Mouse (Mus musculus) c-Kit-positive CD71-positive TER-119-negative erythroid progenitor cells, embryonic 14.5 days (primary cell): ENCODE measurements around the gene Sema4f.

Experiments used
- DNase-seq: peaks from one replicate; pipeline ENCODE4 v3.0.0-alpha.2; 2013; ENCODE audit warnings: low read depth

Sema4f gene

DNA sequence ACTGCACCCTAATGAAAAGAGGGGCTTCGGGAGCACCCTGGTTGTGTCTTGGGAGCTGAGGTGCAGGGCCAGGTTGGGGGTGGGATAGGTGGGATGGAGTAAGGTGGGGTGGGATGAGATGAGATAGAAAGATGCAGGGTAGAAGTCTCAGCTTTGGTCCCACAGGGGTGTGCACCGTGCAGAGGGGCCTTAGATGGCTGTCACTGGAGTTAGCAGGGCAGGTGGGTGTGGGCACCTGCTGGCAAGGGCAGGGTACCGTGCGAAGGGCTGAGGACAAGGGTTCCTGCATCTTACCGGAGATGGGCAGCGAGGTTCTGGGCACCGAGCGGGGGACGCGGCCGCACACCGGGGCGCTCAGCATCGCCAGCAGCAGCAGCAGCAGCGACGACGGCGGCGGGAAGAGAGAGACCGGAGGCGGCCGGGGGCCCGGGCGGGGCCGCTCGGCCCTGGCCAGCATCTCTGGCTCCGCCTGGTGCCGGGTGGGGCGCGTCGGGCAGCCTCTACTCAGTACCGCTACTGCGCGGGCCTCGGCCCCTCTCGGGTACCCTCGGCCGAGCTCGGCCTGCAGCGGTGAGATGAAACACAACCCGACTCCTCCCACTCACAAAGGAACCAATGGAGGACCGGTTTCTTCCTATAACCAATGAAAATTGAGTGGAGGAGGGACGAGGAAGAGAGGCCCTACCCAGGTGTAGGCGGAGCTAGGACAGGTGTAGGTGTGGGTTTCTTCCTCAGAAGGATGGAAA, at the start of gene Sema4f:
TSS of gene Sema4f (minus strand) at position 603 of the 746 bp plus-strand sequence.
- peak; percentile 21 for DNase-seq

- no peak for DNase-seq
Observed at GRCm38 (mm10) chr6:82987411-82987971, 47.9 kb upstream of the Sema4f start.

DNA sequence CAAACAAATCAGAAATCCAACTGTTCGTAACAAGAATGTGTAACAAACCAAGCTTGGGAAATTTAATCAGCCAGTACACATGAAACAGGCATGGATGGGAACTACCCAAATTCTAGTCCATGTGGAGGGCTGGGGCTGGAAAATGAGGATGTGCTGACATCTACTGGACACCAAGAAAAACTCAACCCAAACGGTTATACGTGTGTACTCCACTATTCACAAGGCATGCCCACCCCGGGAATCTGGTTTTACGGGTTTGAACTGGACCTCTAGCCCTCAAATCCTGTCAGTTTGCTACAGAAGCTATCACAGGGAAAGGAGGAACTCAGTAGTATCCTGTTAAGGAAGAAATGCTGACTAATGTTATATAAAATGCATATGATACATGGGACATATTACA, 31.5 kb upstream of the Sema4f start:
- DNase-seq, result peak; percentile 28

DNA sequence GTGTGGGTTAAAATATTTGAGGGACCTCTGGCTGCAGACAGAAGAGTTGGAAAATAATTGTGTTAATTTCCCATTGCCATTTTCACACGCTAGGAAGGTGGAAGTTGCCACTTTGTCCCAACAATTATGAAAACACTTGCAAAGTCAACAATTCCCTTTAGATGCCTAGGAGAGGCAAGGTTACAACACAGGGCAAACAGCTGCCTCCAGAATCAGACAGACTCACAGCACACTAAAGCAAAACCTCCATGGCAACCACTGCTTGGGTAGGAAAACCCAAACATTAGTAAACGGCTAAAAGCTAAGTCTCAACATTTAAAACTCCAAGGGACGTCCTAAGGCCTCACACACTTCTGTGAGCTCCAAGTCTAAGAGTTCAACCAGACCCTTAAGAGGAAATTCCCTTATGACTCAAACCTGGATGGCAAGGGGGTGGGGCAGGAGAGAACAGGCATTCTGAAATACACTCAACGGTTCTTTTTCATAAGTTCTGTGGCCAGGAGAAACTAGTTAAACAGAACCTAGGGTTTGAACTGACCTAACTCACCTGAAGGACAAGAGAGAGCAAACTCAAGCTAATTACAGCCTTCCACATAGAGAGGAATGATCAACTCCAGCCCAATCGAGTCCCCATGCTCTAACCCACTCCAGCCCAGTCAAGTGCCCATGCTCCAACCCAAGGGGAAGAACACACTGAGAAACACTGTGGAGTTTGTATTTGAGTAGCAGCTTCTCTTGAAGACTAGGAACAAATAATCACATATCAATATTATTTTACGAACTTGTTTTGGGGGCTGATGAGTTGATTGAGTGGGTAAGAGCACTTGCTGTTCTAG, 29.9 kb upstream of the Sema4f start:
- DNase-seq, result no peak

- no peak for DNase-seq
Observed at GRCm38 (mm10) chr6:82961664-82962063, 22.1 kb upstream of the Sema4f start.

GRCm38 (mm10) chr6:82956553-82957251, 17.1 kb upstream of the Sema4f start:
- DNase-seq, result no peak

DNA sequence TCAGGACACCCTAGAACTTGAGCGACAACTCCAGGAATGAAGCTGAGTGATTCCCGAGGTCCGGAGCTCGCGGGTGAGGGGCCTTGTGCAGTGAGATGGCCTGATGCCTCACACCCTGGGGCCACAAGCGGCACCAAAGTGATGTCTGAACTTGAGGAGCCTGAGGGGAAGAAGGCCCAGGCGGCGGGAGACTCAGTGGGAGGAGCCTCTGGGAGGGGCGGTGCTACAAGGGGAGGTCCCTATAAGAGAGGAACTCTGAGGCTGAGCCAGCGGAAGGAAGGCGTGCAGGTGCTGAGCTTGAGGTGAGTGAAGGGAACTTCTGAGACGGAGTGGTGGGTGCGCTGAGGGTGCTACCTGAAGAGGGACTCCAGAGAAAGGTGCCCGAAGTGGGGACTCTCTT, 7.1 kb upstream of the Sema4f start, which contains the start of gene M1ap:
TSS of gene M1ap (plus strand) at position 252 of the 400 bp plus-strand sequence.
- DNase-seq, result no peak

GRCm38 (mm10) chr6:82945750-82946149, 6.2 kb upstream of the Sema4f start:
- DNase-seq, result peak; percentile 30

DNA sequence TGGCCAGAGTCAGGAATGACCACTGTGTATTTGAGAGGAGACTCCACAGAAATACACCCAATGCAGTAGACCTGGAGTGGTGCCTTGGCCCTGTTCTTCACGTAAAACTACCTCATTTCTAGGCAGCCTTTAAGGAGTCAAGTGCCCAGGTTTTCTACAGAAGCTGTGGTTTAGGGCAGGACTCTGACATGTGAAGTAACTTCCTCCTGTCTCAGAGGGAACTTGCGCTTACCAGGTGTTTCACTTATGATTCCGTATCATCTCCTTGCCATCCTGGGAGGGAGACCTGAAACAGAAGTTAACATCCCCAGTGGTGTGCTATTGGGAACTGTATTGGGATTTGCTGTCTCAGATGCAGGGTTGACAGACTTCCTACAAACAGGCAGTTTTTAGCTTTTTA, 1.2 kb upstream of the Sema4f start:
- no peak for DNase-seq

GRCm38 (mm10) chr6:82934616-82935230, 4.8 kb downstream of the Sema4f start:
- DNase-seq, result no peak

DNA sequence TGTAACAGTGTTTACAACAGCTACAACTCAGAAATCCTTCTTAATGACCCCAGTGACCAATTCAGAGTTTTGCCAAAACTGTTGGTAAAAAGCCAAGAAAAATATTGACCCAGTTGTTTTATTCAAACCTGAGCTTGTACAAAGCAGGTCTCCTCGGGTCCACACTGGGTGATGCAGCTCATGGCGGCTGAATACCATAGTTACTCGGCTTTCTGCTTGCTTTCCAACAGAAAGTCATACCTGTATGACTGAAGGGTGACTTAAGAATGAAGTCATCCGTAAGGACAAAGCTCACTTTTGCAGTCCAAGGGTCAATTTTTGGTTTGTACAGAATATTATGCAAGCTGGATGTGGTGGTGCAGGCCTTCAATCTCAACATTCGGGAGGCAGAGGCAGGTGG, 12.0 kb downstream of the Sema4f start:
- DNase-seq, result no peak

DNA sequence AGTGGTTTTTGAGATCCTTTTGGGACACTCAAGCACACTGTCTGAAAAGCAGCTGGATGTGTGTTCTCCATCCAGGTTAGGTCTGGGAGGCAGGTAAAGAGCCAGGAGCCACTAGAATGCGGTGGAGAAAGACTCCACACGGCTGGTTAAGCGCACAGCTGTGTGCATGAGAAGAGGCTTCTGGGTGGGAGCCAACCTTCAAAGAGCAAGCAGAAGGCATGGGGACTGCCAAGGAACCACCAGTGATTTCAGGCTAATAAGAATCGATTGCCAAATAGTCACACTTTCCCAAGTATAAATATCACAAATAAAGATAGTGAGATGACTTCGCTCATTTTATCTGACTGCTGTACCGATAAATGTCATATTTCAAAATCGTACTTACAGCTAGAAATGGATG, 13.0 kb downstream of the Sema4f start:
- no peak for DNase-seq

- no peak for DNase-seq
Observed at GRCm38 (mm10) chr6:82926106-82926505, 13.5 kb downstream of the Sema4f start.

GRCm38 (mm10) chr6:82925005-82925404, 14.6 kb downstream of the Sema4f start:
- no peak for DNase-seq

- DNase-seq, result no peak
Observed at GRCm38 (mm10) chr6:82921426-82922224, 17.9 kb downstream of the Sema4f start.

GRCm38 (mm10) chr6:82919520-82919919, 20.0 kb downstream of the Sema4f start:
- DNase-seq, result no peak

GRCm38 (mm10) chr6:82918371-82918770, 21.2 kb downstream of the Sema4f start:
- DNase-seq, result no peak

GRCm38 (mm10) chr6:82917778-82918129, 21.8 kb downstream of the Sema4f start:
- DNase-seq, result no peak

- no peak for DNase-seq
Observed at GRCm38 (mm10) chr6:82917076-82917777, 22.3 kb downstream of the Sema4f start.

- DNase-seq, result no peak
Observed at GRCm38 (mm10) chr6:82916459-82916858, 23.1 kb downstream of the Sema4f start.
